Mouse (Mus musculus) heart, postnatal 0 days (tissue): Measurements from ENCODE around the gene Aftph. TPM values are rescaled to one million over a fixed set of nuclear protein-coding genes. Genes with fewer than 3 reads are reported as not detected.

Experiments used
- ATAC-seq: fragments of 200-750 bp; cut with Nextera tagmentation; 2 replicates; pipeline ENCODE4 v1.8.0; 2017; ENCODE audit warnings: low read depth, moderate number of reproducible peaks, moderate library complexity; ENCODE audit not compliant: insufficient read depth
- DNase-seq: peaks from one replicate; pipeline ENCODE4 v3.0.0-alpha.2; 2016; ENCODE audit warnings: low spot score
- H3K27ac ChIP-seq: fragments of 300-500 bp; sonication (generic); 2 replicates; pipeline ENCODE4 v1.5.1; 2014; ENCODE audit warnings: low read depth, mild to moderate bottlenecking
- H3K27me3 ChIP-seq: fragments of 300-500 bp; sonication (generic); 2 replicates; pipeline ENCODE4 v1.6.1; 2014; ENCODE audit warnings: low read length, mixed read lengths; ENCODE audit not compliant: control insufficient read depth, insufficient read depth
- H3K36me3 ChIP-seq: fragments of 300-500 bp; sonication (generic); replicated peaks from 2 replicates; pipeline ENCODE4 v1.6.1; 2014; ENCODE audit warnings: low read length, mixed read lengths; ENCODE audit not compliant: control insufficient read depth, insufficient read depth
- H3K4me1 ChIP-seq: fragments of 300-500 bp; sonication (generic); 2 replicates; pipeline ENCODE4 v1.6.1; 2014; ENCODE audit warnings: antibody characterized with exemption; ENCODE audit not compliant: control insufficient read depth, insufficient read depth
- H3K4me2 ChIP-seq: fragments of 300-500 bp; sonication (generic); 2 replicates; pipeline ENCODE4 v1.6.1; 2014; ENCODE audit warnings: low read depth, mild to moderate bottlenecking, low read length, moderate library complexity
- H3K4me3 ChIP-seq: fragments of 300-500 bp; sonication (generic); 2 replicates; pipeline ENCODE4 v1.5.1; 2014; ENCODE audit warnings: low read depth, low read length
- H3K9ac ChIP-seq: fragments of 300-500 bp; sonication (generic); replicated peaks from 2 replicates; pipeline ENCODE4 v1.6.1; 2014; ENCODE audit warnings: low read depth, low read length, mixed read lengths
- H3K9me3 ChIP-seq: fragments of 300-500 bp; sonication (generic); replicated peaks from 2 replicates; pipeline ENCODE4 v1.6.1; 2016; ENCODE audit warnings: low read length; ENCODE audit not compliant: control insufficient read depth
- CTCF ChIP-seq: IDR thresholded peaks from 2 replicates; pipeline ENCODE4 v1.5.1; 2016; ENCODE audit warnings: antibody characterized with exemption, control low read depth, low read depth
- EP300 ChIP-seq: IDR thresholded peaks from 2 replicates; pipeline ENCODE4 v1.6.1; 2016; ENCODE audit warnings: antibody characterized with exemption, low read depth
- WGBS: fragments of 180-500 bp; shearing (Covaris S2); extraction: QIAGEN DNeasy Blood & Tissue Kit; methylation state at CpG from one replicate; pipeline ENCODE4 v1.1.7; 2014; 5-methylcytosine and 5-hydroxymethylcytosine counted together
- polyA plus RNA-seq: library from polyadenylated mRNA; unstranded; fragments of >200 nt; fragmentation: Nextera tagmentation; extraction: Ambion mirVana; gene quantifications from 2 replicates; pipeline ENCODE4 v1.2.1, GENCODE M21; 2015
- total RNA-seq: library from RNA; depleted of rRNA; stranded (reverse); fragments of >200 nt; gene quantifications from 2 replicates; pipeline ENCODE4 v1.2.3, GENCODE M21; 2014; ENCODE audit warnings: low replicate concordance; rRNA removed

The Aftph gene
- total and polyA plus RNA-seq, 2 experiments from 2014 or later: 7.8 to 21.7 TPM

GRCm38 (mm10) chr11:20639918-20640447 lies 101.4 kb downstream of the Aftph start:
- H3K36me3 ChIP-seq: no peaks in the 10 kb centered on the region
- peak; percentile 86 for DNase-seq
- TF ChIP-seq EP300 (no peak), CTCF (no peak)
- 9% methylated on average over 11 of the region's 11 CpGs for WGBS
- peak; percentile 92 for ATAC-seq
- peak overlapping the region; percentile 53 for H3K4me2 ChIP-seq
- peaks cover 48% of the 10 kb centered on the region for H3K4me1 ChIP-seq
- no peaks in the 10 kb centered on the region for H3K27me3 ChIP-seq
- peak overlapping the region; percentile 22 for H3K9ac ChIP-seq
- H3K9me3 ChIP-seq: no peaks in the 10 kb centered on the region
- H3K4me3 ChIP-seq: peak overlapping the region; percentile 23
- peak overlapping the region; percentile 77 for H3K27ac ChIP-seq

- 27% methylated on average over 3 of the region's 3 CpGs for whole genome bisulfite sequencing
- H3K9ac ChIP-seq: no peak overlapping the region
- no peak overlapping the region for H3K4me3 ChIP-seq
- no peaks in the 10 kb centered on the region for H3K27me3 ChIP-seq
- no peak overlapping the region for H3K27ac ChIP-seq
- DNase-seq (peak; percentile 58), ATAC-seq (no peak)
- H3K9me3 ChIP-seq: no peaks in the 10 kb centered on the region
- H3K4me1 ChIP-seq: peaks cover 49% of the 10 kb centered on the region
- H3K4me2 ChIP-seq: no peak overlapping the region
- H3K36me3 ChIP-seq: no peaks in the 10 kb centered on the region
- TF ChIP-seq CTCF (peak; percentile 92), EP300 (no peak)
Observed at GRCm38 (mm10) chr11:20638841-20639240, 102.5 kb downstream of the Aftph start.

- Histone ChIP-seq H3K36me3 (no peaks in the 10 kb centered on the region), H3K4me1 (peaks cover 58% of the 10 kb centered on the region), H3K9ac (no peak overlapping the region), H3K4me2 (no peak overlapping the region), H3K27me3 (no peaks in the 10 kb centered on the region), H3K9me3 (no peaks in the 10 kb centered on the region), H3K27ac (no peak overlapping the region), H3K4me3 (no peak overlapping the region)
- DNase-seq (no peak), ATAC-seq (no peak)
- TF ChIP-seq CTCF: no peak
- no peak for TF ChIP-seq EP300
Observed at GRCm38 (mm10) chr11:20637060-20637459, 104.3 kb downstream of the Aftph start.

- ATAC-seq (no peak), DNase-seq (no peak)
- H3K4me3 ChIP-seq: no peak overlapping the region
- no peaks in the 10 kb centered on the region for H3K27me3 ChIP-seq
- peaks cover 56% of the 10 kb centered on the region for H3K4me1 ChIP-seq
- H3K4me2 ChIP-seq: peak overlapping the region; percentile 44; the same call in 1 of the 2 replicates
- no peak overlapping the region; the same call in 1 of the 2 replicates for H3K9ac ChIP-seq
- TF ChIP-seq EP300 (no peak), CTCF (no peak)
- H3K27ac ChIP-seq: peak overlapping the region; percentile 67
- H3K9me3 ChIP-seq: no peaks in the 10 kb centered on the region
- H3K36me3 ChIP-seq: no peaks in the 10 kb centered on the region
- WGBS: 22% methylated on average over 4 of the region's 4 CpGs
Observed at GRCm38 (mm10) chr11:20636114-20636513, 105.3 kb downstream of the Aftph start.

GRCm38 (mm10) chr11:20635646-20636045 lies 105.7 kb downstream of the Aftph start:
- no peaks in the 10 kb centered on the region for H3K9me3 ChIP-seq
- no peaks in the 10 kb centered on the region for H3K27me3 ChIP-seq
- H3K9ac ChIP-seq: no peak overlapping the region; the same call in 1 of the 2 replicates
- no peaks in the 10 kb centered on the region for H3K36me3 ChIP-seq
- DNase-seq (no peak), ATAC-seq (no peak)
- peak overlapping the region; percentile 67 for H3K27ac ChIP-seq
- 39% methylated on average over 6 of the region's 6 CpGs for WGBS
- no peak for TF ChIP-seq CTCF
- TF ChIP-seq EP300: no peak
- H3K4me3 ChIP-seq: 0 out of 2 replicates have a peak overlapping the region, but pooled peaks have one; percentile 4
- H3K4me2 ChIP-seq: peak overlapping the region; percentile 44; the same call in 1 of the 2 replicates
- H3K4me1 ChIP-seq: peaks cover 56% of the 10 kb centered on the region

Other genes starting within 250 kb of the Aftph start
- 27.5 and 33.3 TPM in 2 replicates for gene Sertad2, start 198.3 kb downstream of the Aftph start, total RNA-seq
- 33.5 and 33.8 TPM in 2 replicates for gene Sertad2, start 198.3 kb downstream of the Aftph start, polyA plus RNA-seq
- 42.4 and 61.6 TPM in 2 replicates for gene Lgalsl, start 89.5 kb upstream of the Aftph start, total RNA-seq
- 29.6 and 29.7 TPM in 2 replicates for gene Lgalsl, start 89.5 kb upstream of the Aftph start, polyA plus RNA-seq